Mouse (Mus musculus): ENCODE measurements around the gene Dok5.

GRCm38 (mm10) chr2:170845511-170845910, 113.9 kb downstream of the Dok5 start:
- no peak for TF ChIP-seq CTCF (IDR thresholded peaks at IDR 0.05; ENCODE audit: low read depth, low read length)
- no peak for TF ChIP-seq POLR2A (IDR thresholded peaks at IDR 0.05; ENCODE audit: borderline replicate concordance, low read depth, low read length)
